Mouse (Mus musculus) hindbrain, embryonic 16.5 days (tissue): ENCODE results near the gene Pbrm1. TPM values are rescaled to one million over a fixed set of nuclear protein-coding genes. Genes with fewer than 3 reads are reported as not detected.

Experiments used
- ATAC-seq: fragments of 200-750 bp; cut with Nextera tagmentation; 2 replicates; pipeline ENCODE4 v1.8.0; 2017; ENCODE audit warnings: moderate TSS enrichment, moderate library complexity
- H3K27ac ChIP-seq: fragments of 300-500 bp; sonication (generic); 2 replicates; pipeline ENCODE4 v1.5.1; 2014; ENCODE audit warnings: low read depth, mild to moderate bottlenecking, control low read depth, low read length, moderate library complexity
- H3K27me3 ChIP-seq: fragments of 300-500 bp; sonication (generic); replicated peaks from 2 replicates; pipeline ENCODE4 v1.6.1; 2014; ENCODE audit warnings: low read length; ENCODE audit not compliant: control insufficient read depth, insufficient read depth
- H3K36me3 ChIP-seq: fragments of 300-500 bp; sonication (generic); 2 replicates; pipeline ENCODE4 v1.6.1; 2014; ENCODE audit warnings: mild to moderate bottlenecking, low read length, moderate library complexity, mixed read lengths; ENCODE audit not compliant: control insufficient read depth, insufficient read depth
- H3K4me1 ChIP-seq: fragments of 300-500 bp; sonication (generic); 2 replicates; pipeline ENCODE4 v1.6.1; 2014; ENCODE audit warnings: low read depth, low read length; ENCODE audit not compliant: control insufficient read depth, insufficient read depth
- H3K4me2 ChIP-seq: fragments of 300-500 bp; sonication (generic); 2 replicates; pipeline ENCODE4 v1.6.1; 2014; ENCODE audit warnings: mild to moderate bottlenecking, low read length, control low read depth, moderate library complexity
- H3K4me3 ChIP-seq: fragments of 300-500 bp; sonication (generic); 2 replicates; pipeline ENCODE4 v1.5.1; 2014; ENCODE audit warnings: mild to moderate bottlenecking, low read length, control low read depth, moderate library complexity
- H3K9ac ChIP-seq: fragments of 300-500 bp; sonication (generic); 2 replicates; pipeline ENCODE4 v1.6.1; 2014; ENCODE audit warnings: low read depth, mild to moderate bottlenecking, control low read depth, low read length, moderate library complexity
- H3K9me3 ChIP-seq: fragments of 300-500 bp; sonication (generic); 2 replicates; pipeline ENCODE4 v1.6.1; 2014; ENCODE audit warnings: mild to moderate bottlenecking, low read length, moderate library complexity; ENCODE audit not compliant: control insufficient read depth
- WGBS: fragments of 180-500 bp; shearing (Covaris S2); extraction: QIAGEN DNeasy Blood & Tissue Kit; methylation state at CpG from one replicate; pipeline ENCODE4 v1.1.7; 2014; 5-methylcytosine and 5-hydroxymethylcytosine counted together
- polyA plus RNA-seq: library from polyadenylated mRNA; unstranded; fragments of >200 nt; fragmentation: Nextera tagmentation; extraction: Ambion mirVana; gene quantifications from 2 replicates; pipeline ENCODE4 v1.2.1, GENCODE M21; 2015

The Pbrm1 gene
- polyA plus RNA-seq, 1 experiment from 2014 or later = 98.7 TPM

- ATAC-seq = no peak
- 70% methylated on average over 15 of the region's 15 CpGs for WGBS
- Histone ChIP-seq H3K4me1 (peaks cover 43% of the 10 kb centered on the region), H3K36me3 (no peaks in the 10 kb centered on the region), H3K9me3 (no peaks in the 10 kb centered on the region), H3K4me2 (peak overlapping the region; percentile 80), H3K9ac (peak overlapping the region; percentile 48), H3K27me3 (no peaks in the 10 kb centered on the region), H3K4me3 (peak overlapping the region; percentile 74), H3K27ac (peak overlapping the region; percentile 90)
Observed at GRCm38 (mm10) chr14:31129326-31130235, 110.6 kb downstream of the Pbrm1 start.

DNA sequence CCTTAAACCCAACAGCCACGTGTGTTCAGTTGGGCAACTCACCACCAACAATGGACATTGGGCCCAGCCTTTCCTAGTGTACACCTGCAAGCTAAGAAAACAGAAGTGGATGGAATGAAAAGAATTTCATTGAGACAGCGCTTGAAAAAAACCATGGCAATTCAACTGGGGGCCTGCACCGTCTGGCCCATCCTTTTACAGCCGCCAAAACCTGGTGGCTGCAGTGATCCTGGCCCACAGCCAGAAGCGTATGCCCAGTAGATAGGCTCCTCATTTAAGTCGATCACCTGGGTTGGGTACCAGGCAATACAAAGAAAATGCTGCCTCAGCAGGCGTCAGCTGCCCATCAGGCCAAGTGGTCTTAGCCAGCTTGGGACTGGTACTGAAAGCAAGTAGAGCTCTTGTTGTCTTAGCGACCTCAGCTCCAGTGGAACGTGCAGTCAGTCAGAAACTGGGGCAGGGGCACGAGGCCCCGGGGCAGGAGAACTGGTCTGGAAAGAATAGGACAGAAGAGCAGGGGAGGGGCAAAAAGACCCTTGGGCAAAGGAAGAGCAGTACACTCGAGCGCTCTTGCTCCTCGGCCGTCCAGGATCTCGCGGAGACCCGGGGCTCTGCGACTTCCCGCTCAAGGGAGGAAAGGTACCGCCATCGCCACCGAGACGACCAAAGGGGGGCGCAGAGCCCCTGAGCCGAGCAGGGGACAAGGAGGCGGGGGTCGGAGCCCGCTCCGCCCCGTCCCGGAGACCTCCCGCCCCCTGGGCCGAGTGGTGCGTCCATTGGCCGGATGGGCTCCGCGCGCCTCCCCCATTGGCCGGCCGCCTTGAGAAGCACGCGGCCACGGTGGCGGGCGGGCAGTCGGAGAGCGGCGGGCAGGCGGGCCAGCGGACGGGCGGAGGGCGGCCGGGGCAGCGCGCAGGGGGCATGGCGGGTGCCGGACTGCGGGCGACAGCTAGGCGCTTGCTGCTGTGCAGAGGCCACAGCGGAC is 111.6 kb downstream of the Pbrm1 start, which contains the start of gene Nt5dc2:
Gene Nt5dc2, plus strand, starts transcription at position 818 of the 985 bp plus-strand sequence.
- Histone ChIP-seq H3K4me3 (peak within 1 kb of the TSS; percentile 55), H3K27ac (peak within 1 kb of the TSS; percentile 90), H3K4me2 (peak within 1 kb of the TSS; percentile 57), H3K36me3 (no peaks in the 10 kb centered on the region), H3K9ac (peak within 1 kb of the TSS; percentile 72), H3K4me1 (peaks cover 43% of the 10 kb centered on the region), H3K9me3 (no peaks in the 10 kb centered on the region), H3K27me3 (no peaks in the 10 kb centered on the region)
- peak; percentile 81 for ATAC-seq
- 5% methylated on average over 42 of the region's 63 CpGs for WGBS

DNA sequence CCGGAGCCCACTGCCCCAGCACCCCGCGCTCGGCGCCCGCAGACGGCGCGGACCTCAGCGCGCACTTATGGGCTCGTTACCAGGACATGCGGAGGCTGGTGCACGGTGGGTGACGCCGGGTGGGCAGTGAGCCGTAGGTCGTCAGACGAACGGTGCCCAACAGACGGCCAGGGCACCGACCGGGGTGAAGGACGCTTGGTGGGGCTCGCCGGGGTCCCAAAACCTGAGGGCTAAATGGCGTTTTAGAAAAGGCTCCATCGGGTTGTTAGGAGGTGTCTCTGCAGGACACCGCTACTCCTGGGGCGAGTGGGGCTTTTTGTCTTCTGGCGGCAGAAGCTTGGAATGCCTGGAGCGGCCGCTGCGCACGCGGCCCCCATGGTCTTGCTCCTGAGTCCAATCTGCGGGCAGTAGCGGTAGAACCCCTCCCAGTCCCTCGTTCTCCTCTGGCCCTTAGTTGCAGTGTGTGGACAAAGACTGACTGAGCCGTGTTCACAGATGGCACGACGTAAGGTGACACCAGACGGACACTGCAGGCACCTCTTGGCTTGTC is 112.4 kb downstream of the Pbrm1 start:
- Histone ChIP-seq H3K9ac (peak overlapping the region; percentile 72), H3K36me3 (no peaks in the 10 kb centered on the region; the same call in 1 of the 2 replicates), H3K4me2 (peak overlapping the region; percentile 57), H3K4me3 (peak overlapping the region; percentile 55), H3K4me1 (peaks cover 43% of the 10 kb centered on the region), H3K27me3 (no peaks in the 10 kb centered on the region), H3K27ac (peak overlapping the region; percentile 90), H3K9me3 (no peaks in the 10 kb centered on the region)
- peak; percentile 13 for ATAC-seq
- under 1% methylated on average over 43 of the region's 43 CpGs for whole genome bisulfite sequencing

DNA sequence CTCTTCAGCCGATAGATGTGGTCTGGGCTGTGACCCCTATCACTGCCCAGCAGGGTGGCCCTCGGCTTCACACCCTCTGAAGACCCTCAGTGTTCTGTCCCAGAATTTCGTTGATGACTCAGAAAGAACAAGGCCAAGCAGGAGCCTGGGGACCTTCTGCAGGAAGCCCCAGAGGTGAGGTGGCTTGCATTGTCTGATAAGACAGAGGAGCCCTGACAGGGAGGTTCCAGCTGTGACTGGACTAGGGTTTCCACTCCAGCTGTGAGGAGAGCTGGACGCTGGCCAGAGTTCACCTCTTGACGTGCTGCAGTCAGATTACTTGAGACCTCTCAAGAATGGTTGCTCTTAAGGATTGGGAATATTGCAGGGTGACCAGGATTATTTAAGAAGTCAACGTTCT is 113.1 kb downstream of the Pbrm1 start:
- H3K27ac ChIP-seq = no peak overlapping the region
- no peaks in the 10 kb centered on the region for H3K9me3 ChIP-seq
- no peak for ATAC-seq
- 13% methylated on average over 6 of the region's 6 CpGs for WGBS
- peak overlapping the region; percentile 55 for H3K4me3 ChIP-seq
- peak overlapping the region; percentile 57 for H3K4me2 ChIP-seq
- peaks cover 38% of the 10 kb centered on the region for H3K4me1 ChIP-seq
- H3K27me3 ChIP-seq = no peaks in the 10 kb centered on the region
- H3K36me3 ChIP-seq = peaks cover 7% of the 10 kb centered on the region
- H3K9ac ChIP-seq = peak overlapping the region; percentile 72

GRCm38 (mm10) chr14:31132491-31132975 is 113.6 kb downstream of the Pbrm1 start:
- Histone ChIP-seq H3K4me1 (peaks cover 34% of the 10 kb centered on the region), H3K4me3 (peak overlapping the region; percentile 55), H3K9me3 (no peaks in the 10 kb centered on the region), H3K27me3 (no peaks in the 10 kb centered on the region), H3K9ac (no peak overlapping the region), H3K27ac (no peak overlapping the region), H3K4me2 (peak overlapping the region; percentile 57), H3K36me3 (peaks cover 7% of the 10 kb centered on the region)
- no peak for ATAC-seq
- 86% methylated on average over 7 of the region's 7 CpGs for WGBS

GRCm38 (mm10) chr14:31133023-31133665 is 114.2 kb downstream of the Pbrm1 start:
- Histone ChIP-seq H3K9me3 (no peaks in the 10 kb centered on the region), H3K36me3 (peaks cover 7% of the 10 kb centered on the region), H3K4me3 (no peak overlapping the region), H3K4me2 (peak overlapping the region; percentile 2), H3K27ac (no peak overlapping the region), H3K9ac (0 out of 2 replicates have a peak overlapping the region, but pooled peaks have one; percentile 13), H3K4me1 (peaks cover 31% of the 10 kb centered on the region), H3K27me3 (no peaks in the 10 kb centered on the region)
- 62% methylated on average over 11 of the region's 11 CpGs for WGBS
- no peak for ATAC-seq

- ATAC-seq = peak; percentile 2; the same call in 1 of the 2 replicates
- H3K9ac ChIP-seq = no peak overlapping the region
- peaks cover 7% of the 10 kb centered on the region for H3K36me3 ChIP-seq
- H3K27me3 ChIP-seq = no peaks in the 10 kb centered on the region
- 77% methylated on average over 25 of the region's 25 CpGs for WGBS
- H3K27ac ChIP-seq = peak overlapping the region; percentile 57; the same call in 1 of the 2 replicates
- H3K4me2 ChIP-seq = 0 out of 2 replicates have a peak overlapping the region, but pooled peaks have one; percentile 13
- H3K4me3 ChIP-seq = no peak overlapping the region
- peaks cover 29% of the 10 kb centered on the region for H3K4me1 ChIP-seq
- H3K9me3 ChIP-seq = no peaks in the 10 kb centered on the region
Observed at GRCm38 (mm10) chr14:31134015-31135000, 115.4 kb downstream of the Pbrm1 start.
